Mouse (Mus musculus) B cell, adult 62 days (primary cell): ENCODE results near the gene H2-Q1. TPM values are rescaled to one million over a fixed set of nuclear protein-coding genes. Genes with fewer than 3 reads are reported as not detected.

ENCODE experiments used
- total RNA-seq: library from RNA; stranded (reverse); gene quantifications from 4 replicates; pipeline ENCODE4 v1.2.4, GENCODE M21; 2023

The H2-Q1 gene
- total RNA-seq = 10.1 to 16.4 TPM (median 11.8 TPM) in 4 replicates

GRCm38 (mm10) chr17:35320327-35321081, at the start of gene H2-Q1:
Gene H2-Q1 (plus strand): TSS chr17:35320405.

GRCm38 (mm10) chr17:35342071-35342671, 22.0 kb downstream of the H2-Q1 start, which contains the start of gene H2-Q2:
Gene H2-Q2 (plus strand): TSS chr17:35342242.

Other genes with a start within 250 kb of the H2-Q1 start
- gene Ly6g6e, start 243.5 kb upstream of the H2-Q1 start, total RNA-seq = not detected in 4 replicates
- not detected in 4 replicates for gene Ly6g6d, start 242.3 kb upstream of the H2-Q1 start, total RNA-seq
- gene Ly6g6f, start 234.8 kb upstream of the H2-Q1 start, total RNA-seq = not detected in 4 replicates
- gene Abhd16a, start 231.1 kb upstream of the H2-Q1 start, total RNA-seq = 72.8 to 85.6 TPM (median 76.5 TPM) in 4 replicates
- gene Ly6g5c, start 212.1 kb upstream of the H2-Q1 start, total RNA-seq = not detected in 4 replicates
- 0.66 to 1.6 TPM (median 1.3 TPM) in 4 replicates for gene Ly6g5b, start 205.0 kb upstream of the H2-Q1 start, total RNA-seq
- gene Gpank1, start 198.9 kb upstream of the H2-Q1 start, total RNA-seq = 19.6 to 24.1 TPM (median 22.1 TPM) in 4 replicates
- gene Csnk2b, start 198.4 kb upstream of the H2-Q1 start, total RNA-seq = 114 to 130 TPM (median 122 TPM) in 4 replicates
- 12.0 to 17.1 TPM (median 14.5 TPM) in 4 replicates for gene D17H6S53E, start 194.0 kb upstream of the H2-Q1 start, total RNA-seq
- gene Apom, start 188.4 kb upstream of the H2-Q1 start, total RNA-seq = 1.2 to 1.6 TPM in 2 of 4 replicates, not detected in the others
- 465 to 496 TPM (median 476 TPM) in 4 replicates for gene Bag6, start 185.2 kb upstream of the H2-Q1 start, total RNA-seq
- 337 to 364 TPM (median 345 TPM) in 4 replicates for gene Prrc2a, start 155.5 kb upstream of the H2-Q1 start, total RNA-seq
- 2.7 to 6.9 TPM (median 4.0 TPM) in 4 replicates for gene Aif1, start 144.3 kb upstream of the H2-Q1 start, total RNA-seq
- 33.5 to 53.9 TPM (median 46.9 TPM) in 4 replicates for gene Lst1, start 132.0 kb upstream of the H2-Q1 start, total RNA-seq
- 591 to 612 TPM (median 606 TPM) in 4 replicates for gene Ltb, start 126.0 kb upstream of the H2-Q1 start, total RNA-seq
- 9.1 to 13.6 TPM (median 11.4 TPM) in 4 replicates for gene Tnf, start 118.4 kb upstream of the H2-Q1 start, total RNA-seq
- gene Lta, start 115.1 kb upstream of the H2-Q1 start, total RNA-seq = 39.2 to 45.1 TPM (median 41.7 TPM) in 4 replicates
- gene Gm16181, start 99.6 kb upstream of the H2-Q1 start, total RNA-seq = not detected in 4 replicates
- gene Atp6v1g2, start 86.7 kb upstream of the H2-Q1 start, total RNA-seq = 1.7 to 4.6 TPM (median 2.7 TPM) in 4 replicates
- gene Nfkbil1, start 84.6 kb upstream of the H2-Q1 start, total RNA-seq = 11.2 to 14.6 TPM (median 13.4 TPM) in 4 replicates
- 399 to 443 TPM (median 429 TPM) in 4 replicates for gene Ddx39b, start 78.7 kb upstream of the H2-Q1 start, total RNA-seq
- 1,754 to 1,882 TPM (median 1,817 TPM) in 4 replicates for gene H2-D1, start 57.7 kb upstream of the H2-Q1 start, total RNA-seq
- gene H2-Q2, start 21.8 kb downstream of the H2-Q1 start, total RNA-seq = 6.5 to 10.8 TPM (median 9.4 TPM) in 4 replicates
- gene H2-Q4, start 59.2 kb downstream of the H2-Q1 start, total RNA-seq = 317 to 360 TPM (median 339 TPM) in 4 replicates
- 268 to 326 TPM (median 293 TPM) in 4 replicates for gene H2-Q6, start 104.4 kb downstream of the H2-Q1 start, total RNA-seq
- gene H2-Q7, start 118.8 kb downstream of the H2-Q1 start, total RNA-seq = 159 to 187 TPM (median 166 TPM) in 4 replicates
- gene H2-Q10, start 149.7 kb downstream of the H2-Q1 start, total RNA-seq = 60.3 to 65.1 TPM (median 63.2 TPM) in 4 replicates
- gene Pou5f1, start 185.6 kb downstream of the H2-Q1 start, total RNA-seq = 0.81 to 0.86 TPM in 2 of 4 replicates, not detected in the others
- 4.2 to 5.3 TPM (median 5.0 TPM) in 4 replicates for gene Tcf19, start 196.4 kb downstream of the H2-Q1 start, total RNA-seq
- 10.7 to 13.1 TPM (median 12.1 TPM) in 4 replicates for gene Cchcr1, start 196.7 kb downstream of the H2-Q1 start, total RNA-seq
- not detected in 4 replicates for gene Psors1c2, start 212.8 kb downstream of the H2-Q1 start, total RNA-seq
- not detected in 4 replicates for gene Cdsn, start 231.7 kb downstream of the H2-Q1 start, total RNA-seq
- not detected in 4 replicates for gene 2300002M23Rik, start 247.0 kb downstream of the H2-Q1 start, total RNA-seq